Mouse (Mus musculus) CH12.LX (cell line): ENCODE results near the gene Iqsec2. TPM values are rescaled to one million over a fixed set of nuclear protein-coding genes. Genes with fewer than 3 reads are reported as not detected.
"Not testable (repeated sequence)": the region's sequence is repeated elsewhere in the genome, so short reads cannot be mapped to it uniquely, and the experiment has no call there.

Experiments
- DNase-seq: peaks from one replicate; pipeline ENCODE4 v3.0.0-alpha.2; 2013; ENCODE audit errors: extremely low read depth
- H3K27ac ChIP-seq: 2 replicates; pipeline ENCODE4 v1.5.1; 2012; ENCODE audit warnings: low read depth, mild to moderate bottlenecking, control low read depth, moderate library complexity; ENCODE audit not compliant: insufficient read depth
- H3K27me3 ChIP-seq: replicated peaks from 2 replicates; pipeline ENCODE3; 2012; ENCODE audit warnings: inconsistent platforms
- H3K36me3 ChIP-seq, 2 experiments: replicated peaks in 1 of 2; 2 replicates each; pipeline versions ENCODE3 to v1.6.1; 2012; ENCODE audit warnings: inconsistent platforms in 1 of 2, low read length in 1 of 2, mild to moderate bottlenecking in 1 of 2, mixed read lengths in 1 of 2, moderate library complexity in 1 of 2; ENCODE audit not compliant: control insufficient read depth in 1 of 2, insufficient read depth in 1 of 2
- H3K4me1 ChIP-seq, 2 experiments: 2 replicates each; pipeline ENCODE4 v1.6.1; 2012; ENCODE audit warnings: inconsistent platforms in 1 of 2, moderate library complexity in 1 of 2; ENCODE audit not compliant: insufficient read depth in 2 of 2, control insufficient read depth in 1 of 2
- H3K4me2 ChIP-seq: 2 replicates; pipeline ENCODE4 v1.6.1; 2012; ENCODE audit warnings: low read depth, mild to moderate bottlenecking, control low read depth; ENCODE audit not compliant: poor library complexity, insufficient read depth, severe bottlenecking
- H3K4me3 ChIP-seq, 3 experiments: fragments of 150-350 bp in 1 of 3; sonication (generic) in 1 of 3; replicated peaks in 1 of 3; 2 replicates each; pipeline versions ENCODE3 to v1.5.1; 2011 to 2012; ENCODE audit warnings: low read depth in 2 of 3, low read length in 2 of 3, mild to moderate bottlenecking in 2 of 3, moderate library complexity in 2 of 3, control low read depth in 1 of 3, improper control_type of control experiment in 1 of 3, inconsistent platforms in 1 of 3, mixed read lengths in 1 of 3; ENCODE audit not compliant: poor library complexity in 1 of 3
- H3K79me2 ChIP-seq: replicated peaks from 2 replicates; pipeline ENCODE4 v1.6.1; 2012; ENCODE audit warnings: mild to moderate bottlenecking, moderate library complexity; ENCODE audit not compliant: control insufficient read depth, poor library complexity, insufficient read depth, severe bottlenecking; ENCODE audit errors: extremely low read depth
- H3K9ac ChIP-seq: 2 replicates; pipeline ENCODE4 v1.6.1; 2012; ENCODE audit warnings: low read depth, mild to moderate bottlenecking, control low read depth, moderate library complexity; ENCODE audit not compliant: insufficient read depth
- H3K9me3 ChIP-seq: replicated peaks from 2 replicates; pipeline ENCODE3; 2012; ENCODE audit warnings: low read length, inconsistent platforms, mixed read lengths
- CHD2 ChIP-seq: IDR thresholded peaks from 2 replicates; pipeline ENCODE4 v1.6.1; 2011; ENCODE audit warnings: low read length, improper control_type of control experiment
- CTCF ChIP-seq, 2 experiments: IDR thresholded peaks in 1 of 2; conservative IDR thresholded peaks in 1 of 2; 2 replicates each; pipeline ENCODE4 v1.5.1; 2011 to 2012; ENCODE audit warnings: low read depth in 2 of 2, low read length in 2 of 2, improper control_type of control experiment in 1 of 2, inconsistent platforms in 1 of 2, mild to moderate bottlenecking in 1 of 2, moderate library complexity in 1 of 2
- ELF1 ChIP-seq: IDR thresholded peaks from 2 replicates; pipeline ENCODE4 v1.6.1; 2014; ENCODE audit warnings: low read depth, mild to moderate bottlenecking, inconsistent platforms, low read length, improper control_type of control experiment
- EP300 ChIP-seq: IDR thresholded peaks from 2 replicates; pipeline ENCODE4 v1.6.1; 2011; ENCODE audit warnings: low read length, improper control_type of control experiment
- JUN ChIP-seq: IDR thresholded peaks from 2 replicates; pipeline ENCODE4 v1.6.1; 2011; ENCODE audit warnings: low read depth, mild to moderate bottlenecking, low read length, improper control_type of control experiment, moderate library complexity; ENCODE audit not compliant: insufficient read depth
- NELFE ChIP-seq: IDR thresholded peaks from 2 replicates; pipeline ENCODE4 v1.6.1; 2011; ENCODE audit warnings: low read depth, low read length, improper control_type of control experiment
- NRF1 ChIP-seq: IDR thresholded peaks from 2 replicates; pipeline ENCODE4 v1.6.1; 2014; ENCODE audit warnings: low read depth, mild to moderate bottlenecking, inconsistent platforms, low read length, improper control_type of control experiment, moderate library complexity
- POLR2AphosphoS2 ChIP-seq: IDR thresholded peaks from 2 replicates; pipeline ENCODE4 v1.6.1; 2011; ENCODE audit warnings: low read depth, low read length, improper control_type of control experiment
- TBP ChIP-seq: conservative IDR thresholded peaks from 2 replicates; pipeline ENCODE4 v1.6.1; 2011; ENCODE audit warnings: low read depth, low read length, improper control_type of control experiment
- ZMIZ1 ChIP-seq: IDR thresholded peaks from 2 replicates; pipeline ENCODE4 v1.6.1; 2012; ENCODE audit warnings: low read depth, mild to moderate bottlenecking, inconsistent platforms, low read length, improper control_type of control experiment
- ZNF384 ChIP-seq: IDR thresholded peaks from 2 replicates; pipeline ENCODE4 v1.6.1; 2012; ENCODE audit warnings: low read depth, low read length, improper control_type of control experiment, inconsistent platforms
- dilution Hi-C: fragments of 300-500 bp; cut with MboI; formaldehyde crosslinking; loops from 2 replicates; pipeline ENCODE4 v1.14.3; 2020; ENCODE audit warnings: low sequenced_read_pairs; ENCODE audit not compliant: extremely low pct_unique_long_range_greater_than_20kb, extremely low pct_ligation_motif_present
- in situ Hi-C: fragments of 300-500 bp; cut with MboI; formaldehyde crosslinking; loops from 3 replicates; pipeline ENCODE4 v1.14.3; 2019; ENCODE audit warnings: low sequenced_read_pairs, low pct_ligation_motif_present, low pct_unique_long_range_greater_than_20kb, mixed read lengths
- polyA plus RNA-seq: library from polyadenylated mRNA; unstranded; fragments of >175 nt; gene quantifications from 2 replicates; pipeline ENCODE4 v1.2.1, GENCODE M21; 2012; ENCODE audit warnings: low read depth; ENCODE audit not compliant: insufficient read length
- total RNA-seq, 2 experiments: library from RNA; depleted of rRNA; stranded (reverse); fragments of 300-350 nt in 1 of 2; fragments of >200 nt in 1 of 2; gene quantifications; 2 replicates each; pipeline ENCODE4 v1.2.3; 2012 to 2014

Gene Iqsec2
- total and polyA plus RNA-seq, 3 experiments: 0.71 to 4.2 (median 1.8) TPM

GRCm38 (mm10) chrX:152234125-152234524 lies 90.1 kb downstream of the Iqsec2 start:
- H3K4me3 ChIP-seq: peak overlapping the region; percentile 85 to 100 (median 86)
- no peak for DNase-seq
- H3K4me2 ChIP-seq: peak overlapping the region; percentile 89
- no peak overlapping the region for H3K27ac ChIP-seq
- H3K9me3 ChIP-seq: no peaks in the 10 kb centered on the region
- H3K79me2 ChIP-seq: peaks cover 50% of the 10 kb centered on the region
- H3K4me1 ChIP-seq: peaks cover 0 to 8% of the 10 kb centered on the region in 2 experiments; a peak in 1 of 4 replicates
- in situ Hi-C loops (no loop called here), dilution Hi-C loops (no loop called here)
- H3K9ac ChIP-seq: peak overlapping the region; percentile 100
- H3K36me3 ChIP-seq: peaks cover 6 to 24% of the 10 kb centered on the region in 2 experiments
- TF ChIP-seq TBP (no peak), CTCF (conservative IDR thresholded peaks at IDR 0.05 in 1 of 2, IDR thresholded peaks at IDR 0.05 in 1 of 2; ENCODE audit: low read depth in 2 of 2, low read length in 2 of 2) (no peak), POLR2AphosphoS2 (no peak), CHD2 (no peak), NRF1 (no peak), ELF1 (no peak), JUN (no peak), EP300 (no peak)
- H3K27me3 ChIP-seq: no peaks in the 10 kb centered on the region

GRCm38 (mm10) chrX:152235758-152236157 lies 91.7 kb downstream of the Iqsec2 start:
- Histone ChIP-seq H3K4me1 (peaks cover 0 to 8% of the 10 kb centered on the region in 2 experiments; a peak in 1 of 4 replicates), H3K27me3 (no peaks in the 10 kb centered on the region), H3K9me3 (no peaks in the 10 kb centered on the region), H3K9ac (no peak overlapping the region), H3K27ac (no peak overlapping the region), H3K36me3 (peaks cover 16 to 38% of the 10 kb centered on the region in 2 experiments), H3K79me2 (peaks cover 50% of the 10 kb centered on the region), H3K4me3 (no peak overlapping the region), H3K4me2 (peak overlapping the region; percentile 89)
- DNase-seq: no peak
- no peak for TF ChIP-seq JUN
- no peak for TF ChIP-seq NELFE
- peak; percentile 53 for TF ChIP-seq ZNF384
- TF ChIP-seq ELF1: no peak
- no peak for TF ChIP-seq ZMIZ1
- in situ Hi-C loops: no loop called here
- dilution Hi-C loops: no loop called here

- H3K9me3 ChIP-seq: not testable (repeated sequence)
- TF ChIP-seq CTCF (conservative IDR thresholded peaks at IDR 0.05 in 1 of 2, IDR thresholded peaks at IDR 0.05 in 1 of 2; ENCODE audit: low read depth in 2 of 2, low read length in 2 of 2): 0 out of 4 replicates have a peak, but pooled peaks of 1 of the 2 experiments have one; percentile 20
- TF ChIP-seq, all 38 proteins: peak for 1; not testable (repeated sequence) for 37
- H3K27me3 ChIP-seq, in situ Hi-C loops, dilution Hi-C loops, H3K27ac ChIP-seq, H3K4me1 ChIP-seq, H3K9ac ChIP-seq, H3K79me2 ChIP-seq, H3K4me2 ChIP-seq, H3K4me3 ChIP-seq, DNase-seq: not testable (repeated sequence)
- peaks cover 47 to 76% of the 10 kb centered on the region in 2 experiments for H3K36me3 ChIP-seq
Measured at GRCm38 (mm10) chrX:152243140-152243539, 99.1 kb downstream of the Iqsec2 start.
